Mouse (Mus musculus) adrenal gland, adult 2 months (tissue): ENCODE measurements around the gene Tmprss12. TPM values are rescaled to one million over a fixed set of nuclear protein-coding genes. Genes with fewer than 3 reads are reported as not detected.
"Not testable (repeated sequence)": the region's sequence is repeated elsewhere in the genome, so short reads cannot be mapped to it uniquely, and the experiment has no call there.

Experiments used
- DNase-seq: peaks from one replicate; pipeline ENCODE4 v3.0.0; 2021
- long read RNA-seq: library from polyadenylated mRNA; stranded (forward); transcript quantifications from one replicate; pipeline ENCODE4 v2.0.0, GENCODE M21; 2021
- polyA plus RNA-seq: library from polyadenylated mRNA; depleted of rRNA; stranded (reverse); fragments of >200 nt; gene quantifications from 2 replicates; pipeline ENCODE4 v1.2.3, GENCODE M21; 2012; rRNA removed
- total RNA-seq, 2 experiments: library from RNA; stranded (reverse); gene quantifications; 2 replicates each; pipeline ENCODE4 v1.2.3; 2021

The Tmprss12 gene
- total RNA-seq (not detected), polyA plus RNA-seq (not detected in 2 replicates)
- long read RNA-seq = 0 reads

- DNase-seq = no peak
Measured at GRCm38 (mm10) chr15:100280626-100281025, at the start of gene Tmprss12. Gene Tmprss12 (plus strand): TSS chr15:100280837.

- peak; percentile 56 for DNase-seq
Measured at GRCm38 (mm10) chr15:100231616-100232525, 48.8 kb upstream of the Tmprss12 start.

- DNase-seq = no peak
Measured at GRCm38 (mm10) chr15:100235208-100235965, 45.2 kb upstream of the Tmprss12 start.

GRCm38 (mm10) chr15:100236952-100237351 lies 43.7 kb upstream of the Tmprss12 start:
- DNase-seq = peak; percentile 28

- DNase-seq = no peak
Measured at GRCm38 (mm10) chr15:100241780-100242179, 38.9 kb upstream of the Tmprss12 start.

- peak; percentile 63 for DNase-seq
Measured at GRCm38 (mm10) chr15:100245951-100246350, 34.7 kb upstream of the Tmprss12 start.

- DNase-seq = no peak
Measured at GRCm38 (mm10) chr15:100247296-100247695, 33.3 kb upstream of the Tmprss12 start.

- no peak for DNase-seq
Measured at GRCm38 (mm10) chr15:100248665-100249433, 31.8 kb upstream of the Tmprss12 start.

GRCm38 (mm10) chr15:100251153-100251780 lies 29.4 kb upstream of the Tmprss12 start:
- peak; percentile 74 for DNase-seq

- DNase-seq = no peak
Measured at GRCm38 (mm10) chr15:100256386-100256785, 24.3 kb upstream of the Tmprss12 start.

- DNase-seq = no peak
Measured at GRCm38 (mm10) chr15:100257305-100257704, 23.3 kb upstream of the Tmprss12 start.

- no peak for DNase-seq
Measured at GRCm38 (mm10) chr15:100258646-100259425, 21.8 kb upstream of the Tmprss12 start.

GRCm38 (mm10) chr15:100260351-100260750 lies 20.3 kb upstream of the Tmprss12 start:
- DNase-seq = not testable (repeated sequence)

- no peak for DNase-seq
Measured at GRCm38 (mm10) chr15:100263246-100263905, 17.3 kb upstream of the Tmprss12 start.

- DNase-seq = no peak
Measured at GRCm38 (mm10) chr15:100265586-100266325, 14.9 kb upstream of the Tmprss12 start.

- no peak for DNase-seq
Measured at GRCm38 (mm10) chr15:100268916-100269315, 11.7 kb upstream of the Tmprss12 start.

GRCm38 (mm10) chr15:100269776-100270175 lies 10.9 kb upstream of the Tmprss12 start:
- no peak for DNase-seq

- not testable (repeated sequence) for DNase-seq
Measured at GRCm38 (mm10) chr15:100270609-100271008, 10.0 kb upstream of the Tmprss12 start.

- no peak for DNase-seq
Measured at GRCm38 (mm10) chr15:100271411-100271810, 9.2 kb upstream of the Tmprss12 start.
